Mouse (Mus musculus) spleen, adult 2 months (tissue): ENCODE measurements around the gene Slc36a2. TPM values are rescaled to one million over a fixed set of nuclear protein-coding genes. Genes with fewer than 3 reads are reported as not detected.

Experiments used
- DNase-seq, 2 experiments: peaks; one replicate each; pipeline versions ENCODE4 v3.0.0 to v3.0.0-alpha.2; 2012 to 2021; ENCODE audit warnings: low spot score in 2 of 2, low read depth in 1 of 2
- H3K27ac ChIP-seq: fragments of 200-500 bp; 2 replicates; pipeline ENCODE4 v1.5.1; 2012; ENCODE audit warnings: low read length, inconsistent platforms; ENCODE audit not compliant: insufficient read depth
- H3K27me3 ChIP-seq: fragments of 200-500 bp; 2 replicates; pipeline ENCODE4 v1.6.1; 2012; ENCODE audit warnings: mild to moderate bottlenecking, moderate library complexity, low read length, inconsistent platforms; ENCODE audit not compliant: control insufficient read depth, insufficient read depth
- H3K36me3 ChIP-seq: fragments of 200-500 bp; 2 replicates; pipeline ENCODE4 v1.6.1; 2012; ENCODE audit warnings: mild to moderate bottlenecking, low read length, inconsistent platforms; ENCODE audit not compliant: control insufficient read depth, insufficient read depth
- H3K4me1 ChIP-seq: fragments of 200-500 bp; 2 replicates; pipeline ENCODE4 v1.6.1; 2011; ENCODE audit warnings: inconsistent platforms; ENCODE audit not compliant: control insufficient read depth, insufficient read depth, insufficient read length
- H3K4me3 ChIP-seq: fragments of 200-500 bp; 2 replicates; pipeline ENCODE4 v1.5.1; 2011; ENCODE audit warnings: mild to moderate bottlenecking, inconsistent platforms; ENCODE audit not compliant: insufficient read depth, insufficient read length; ENCODE audit errors: extremely low read depth
- CTCF ChIP-seq: fragments of 200-500 bp; IDR thresholded peaks from 2 replicates; pipeline ENCODE4 v1.5.1; 2011; ENCODE audit warnings: mild to moderate bottlenecking, inconsistent platforms; ENCODE audit not compliant: insufficient read depth, insufficient read length, insufficient replicate concordance; ENCODE audit errors: extremely low read depth
- POLR2A ChIP-seq: fragments of 200-500 bp; IDR thresholded peaks from 2 replicates; pipeline ENCODE4 v1.6.1; 2011; ENCODE audit warnings: low read depth, low read length, inconsistent platforms
- WGBS: fragments of 180-500 bp; shearing (Covaris S2); methylation state at CpG from one replicate; pipeline ENCODE4 v1.1.7; 2018; 5-methylcytosine and 5-hydroxymethylcytosine counted together
- polyA plus RNA-seq: library from polyadenylated mRNA; depleted of rRNA; stranded (reverse); fragments of >200 nt; gene quantifications from 2 replicates; pipeline ENCODE4 v1.2.3, GENCODE M21; 2012

Gene Slc36a2
- polyA plus RNA-seq, 1 experiment = 10.2 TPM

DNA sequence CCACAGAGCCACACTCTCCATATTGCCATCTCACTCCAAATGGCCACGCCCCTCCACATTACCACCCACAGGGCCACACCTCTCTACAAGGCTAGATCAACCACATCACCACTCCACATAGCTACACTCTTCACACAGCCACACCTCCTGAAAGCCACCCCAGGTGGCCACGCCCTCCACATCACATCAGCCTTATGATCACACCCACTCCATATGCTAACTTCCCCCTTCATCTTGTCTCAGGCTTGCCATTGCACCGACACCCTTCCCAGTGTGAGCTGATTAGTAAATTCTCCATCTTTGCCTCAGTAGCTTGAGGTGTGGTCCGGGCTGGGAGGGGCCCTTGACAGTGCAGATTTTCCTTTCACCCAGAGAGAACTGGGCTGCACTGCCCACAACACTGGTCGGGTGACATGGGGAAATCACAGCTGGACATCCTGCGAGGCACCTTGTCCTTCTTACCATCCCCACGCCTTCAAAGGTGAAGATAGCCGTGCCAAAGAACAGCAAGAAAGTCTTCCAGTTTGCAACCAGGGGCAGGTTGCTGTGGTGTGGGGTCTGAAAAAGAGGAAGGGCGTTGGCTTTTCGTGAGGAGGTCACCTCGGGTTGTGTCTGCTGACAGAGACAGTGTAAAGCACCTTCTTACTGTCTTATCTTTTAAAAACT is 53.7 kb downstream of the Slc36a2 start:
- 41% methylated on average over 11 of the region's 11 CpGs for WGBS
- TF ChIP-seq CTCF (no peak), POLR2A (peak; percentile 6; the same call in 1 of the 2 replicates)
- peak; percentile 57 to 86 for DNase-seq
- Histone ChIP-seq H3K27me3 (no peaks in the 10 kb centered on the region), H3K4me1 (peaks cover 15% of the 10 kb centered on the region; the same call in 1 of the 2 replicates), H3K36me3 (no peaks in the 10 kb centered on the region), H3K27ac (peak overlapping the region; percentile 97), H3K4me3 (peak overlapping the region; percentile 7; the same call in 1 of the 2 replicates)

DNA sequence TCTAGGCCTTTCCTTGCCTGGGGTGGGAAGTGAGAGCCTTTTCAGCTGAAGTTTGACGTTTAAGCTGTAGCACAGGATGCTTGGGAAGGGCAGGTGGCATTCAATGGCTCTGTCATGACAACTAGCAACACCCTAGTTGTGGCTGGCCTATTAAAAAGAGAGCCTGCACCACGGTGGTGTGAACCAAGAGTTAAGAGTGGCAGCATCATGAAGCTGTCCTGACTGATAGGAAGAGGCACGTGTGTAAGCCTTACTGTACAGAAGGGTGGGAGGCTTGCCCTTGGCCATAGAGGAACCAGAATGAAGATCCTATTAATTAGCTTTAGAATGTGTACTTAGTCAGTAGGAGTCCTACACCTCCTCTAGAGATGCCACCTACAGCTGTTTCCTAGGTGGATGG is 56.5 kb downstream of the Slc36a2 start:
- Histone ChIP-seq H3K4me1 (peaks cover 12% of the 10 kb centered on the region; the same call in 1 of the 2 replicates), H3K27ac (no peak overlapping the region), H3K4me3 (no peak overlapping the region), H3K36me3 (no peaks in the 10 kb centered on the region), H3K27me3 (no peaks in the 10 kb centered on the region)
- DNase-seq = no peak
- WGBS = 72% methylated on average over 3 of the region's 3 CpGs
- no peak for TF ChIP-seq CTCF
- TF ChIP-seq POLR2A = no peak

DNA sequence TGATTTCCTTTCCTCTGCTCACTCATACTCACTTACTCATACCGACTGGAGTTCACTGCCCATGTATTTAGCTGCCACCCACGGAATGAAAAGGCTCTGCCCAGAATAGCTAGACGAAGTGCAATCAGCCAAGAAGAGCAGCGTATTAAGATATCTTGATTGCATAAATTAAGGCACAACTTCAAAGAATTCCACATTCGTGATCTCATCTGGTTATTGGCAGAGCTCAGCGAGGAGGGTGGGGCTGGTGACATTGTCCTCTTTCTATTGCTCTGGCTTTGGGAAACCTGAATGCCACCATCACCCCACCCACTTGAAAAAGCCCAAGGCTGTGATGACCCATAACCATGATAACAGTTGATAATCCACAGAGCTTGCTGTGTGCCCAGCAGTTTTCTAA is 56.9 kb downstream of the Slc36a2 start:
- TF ChIP-seq POLR2A (no peak), CTCF (no peak)
- WGBS = 78% methylated on average over 6 of the region's 6 CpGs
- H3K27ac ChIP-seq = no peak overlapping the region
- H3K36me3 ChIP-seq = no peaks in the 10 kb centered on the region
- H3K27me3 ChIP-seq = no peaks in the 10 kb centered on the region
- peaks cover 12% of the 10 kb centered on the region; the same call in 1 of the 2 replicates for H3K4me1 ChIP-seq
- no peak for DNase-seq
- H3K4me3 ChIP-seq = no peak overlapping the region

DNA sequence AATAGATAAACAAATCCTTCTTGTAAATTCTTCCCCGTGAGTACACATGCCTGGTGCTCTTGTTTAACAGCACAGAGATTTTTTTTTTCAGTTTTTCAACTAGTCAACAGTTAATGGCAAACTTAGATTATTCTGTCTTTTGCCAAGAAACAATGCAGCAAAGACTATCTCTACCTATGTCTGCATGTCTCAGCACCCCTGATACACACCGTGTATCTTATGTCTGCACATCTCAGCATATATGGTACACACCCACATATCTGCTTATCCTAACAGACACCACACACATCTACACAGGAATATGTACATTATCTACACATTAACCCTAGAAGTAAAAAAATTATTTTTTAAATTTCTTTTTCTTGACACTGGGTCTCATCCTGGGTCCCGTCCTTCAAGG is 58.2 kb downstream of the Slc36a2 start:
- H3K4me3 ChIP-seq = no peak overlapping the region
- no peaks in the 10 kb centered on the region for H3K27me3 ChIP-seq
- no peak for DNase-seq
- TF ChIP-seq CTCF = no peak
- no peak for TF ChIP-seq POLR2A
- no peaks in the 10 kb centered on the region for H3K36me3 ChIP-seq
- peaks cover 13% of the 10 kb centered on the region for H3K4me1 ChIP-seq
- 81% methylated on average over 3 of the region's 3 CpGs for WGBS
- no peak overlapping the region for H3K27ac ChIP-seq

DNA sequence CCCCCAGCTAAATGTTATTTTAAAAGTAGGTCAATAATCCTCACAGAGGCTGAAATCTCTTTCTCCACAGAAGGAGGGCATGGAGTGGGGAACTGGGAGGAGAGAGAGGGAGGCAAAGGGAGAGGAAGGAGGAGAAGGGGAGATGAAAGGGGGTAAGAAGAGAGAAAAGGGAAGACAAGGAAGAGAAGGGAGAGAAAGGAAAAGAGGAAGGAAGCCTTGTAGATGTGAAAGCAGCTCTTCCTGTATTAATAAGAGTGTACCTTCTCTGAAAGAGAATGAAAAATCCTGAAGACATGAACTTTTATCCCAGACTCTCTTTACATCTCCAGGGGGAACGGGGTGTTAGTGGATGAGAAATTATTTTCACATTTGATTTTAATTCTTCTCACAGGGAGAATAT is 63.4 kb downstream of the Slc36a2 start:
- Histone ChIP-seq H3K27me3 (no peaks in the 10 kb centered on the region), H3K36me3 (no peaks in the 10 kb centered on the region), H3K4me1 (peaks cover 13% of the 10 kb centered on the region), H3K4me3 (no peak overlapping the region), H3K27ac (peak overlapping the region; percentile 96)
- no peak for DNase-seq
- TF ChIP-seq CTCF = no peak
- 70% methylated on average over 1 of the region's 1 CpGs for WGBS

DNA sequence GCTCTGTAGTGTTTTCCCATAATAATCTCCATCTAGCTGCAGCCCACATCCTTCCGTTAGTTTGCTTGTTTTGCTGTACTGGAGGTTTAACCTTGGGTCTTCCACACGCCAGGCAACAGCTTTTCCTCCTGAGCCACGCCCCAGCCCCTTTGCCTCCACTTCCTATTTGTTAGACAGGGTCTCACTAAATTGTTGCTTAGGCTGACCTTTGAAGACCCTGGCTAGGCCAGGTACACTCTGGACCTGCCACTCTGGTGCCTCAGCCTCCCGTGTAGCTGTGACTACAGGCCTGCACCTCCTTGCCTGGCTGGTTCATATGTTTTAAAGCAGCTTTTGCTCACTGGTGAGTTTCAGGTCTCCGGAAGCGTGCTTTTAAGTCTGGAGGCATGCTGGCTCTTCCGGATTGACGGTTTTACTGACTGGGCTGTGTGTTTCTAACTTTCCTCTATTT is 64.0 kb downstream of the Slc36a2 start:
- H3K4me1 ChIP-seq = peaks cover 13% of the 10 kb centered on the region
- H3K27ac ChIP-seq = peak overlapping the region; percentile 96
- peak overlapping the region; percentile 0; the same call in 1 of the 2 replicates for H3K4me3 ChIP-seq
- no peaks in the 10 kb centered on the region for H3K27me3 ChIP-seq
- no peak for TF ChIP-seq CTCF
- no peak for TF ChIP-seq POLR2A
- 13% methylated on average over 8 of the region's 8 CpGs for WGBS
- no peaks in the 10 kb centered on the region for H3K36me3 ChIP-seq
- peak; percentile 30 to 41 for DNase-seq

DNA sequence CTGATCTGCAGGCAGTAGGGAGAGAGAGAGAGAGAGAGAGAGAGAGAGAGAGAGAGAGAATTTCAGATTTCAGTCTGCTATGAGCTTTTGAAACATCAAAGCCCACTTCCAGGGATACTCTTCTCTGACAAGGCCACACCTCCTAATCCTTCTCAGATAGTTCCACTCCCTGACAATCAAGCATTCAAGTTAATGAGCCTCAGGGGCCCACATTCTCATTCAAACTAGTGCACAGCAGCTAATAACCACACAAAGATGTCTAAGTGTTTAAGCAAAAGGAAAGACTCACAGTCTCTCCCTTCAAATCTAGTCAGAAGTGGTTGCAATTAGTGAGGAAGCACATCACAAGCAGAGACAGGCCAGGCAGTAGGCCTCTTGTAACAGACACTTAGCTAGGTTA is 64.6 kb downstream of the Slc36a2 start:
- no peaks in the 10 kb centered on the region for H3K27me3 ChIP-seq
- TF ChIP-seq CTCF (no peak), POLR2A (no peak)
- DNase-seq = no peak
- peaks cover 13% of the 10 kb centered on the region for H3K4me1 ChIP-seq
- H3K36me3 ChIP-seq = no peaks in the 10 kb centered on the region
- no peak overlapping the region for H3K4me3 ChIP-seq
- peak overlapping the region; percentile 96 for H3K27ac ChIP-seq

DNA sequence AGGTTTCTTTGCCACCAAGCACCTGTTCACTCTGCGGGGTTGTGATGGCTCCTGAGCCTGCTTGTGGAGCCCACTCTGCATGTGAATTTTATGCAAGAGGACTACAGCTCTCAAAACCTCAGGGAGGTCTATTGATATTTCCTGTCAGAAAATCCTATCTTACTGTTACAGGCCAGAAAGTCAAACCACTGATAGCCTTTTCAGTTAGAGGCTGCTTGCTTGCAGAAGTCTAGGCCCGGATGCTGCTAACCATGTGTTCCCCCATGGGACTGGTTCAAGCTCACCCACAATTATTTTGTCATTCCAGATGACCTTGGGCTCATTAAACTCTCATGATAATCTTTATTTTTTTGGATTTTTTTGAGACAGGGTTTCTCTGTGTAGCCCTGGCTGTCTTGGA is 67.8 kb downstream of the Slc36a2 start:
- no peak overlapping the region for H3K4me3 ChIP-seq
- H3K27ac ChIP-seq = no peak overlapping the region
- WGBS = 31% methylated on average over 2 of the region's 2 CpGs
- H3K4me1 ChIP-seq = peaks cover 13% of the 10 kb centered on the region
- DNase-seq = peak in 1 of 2 experiments; percentile 49
- TF ChIP-seq CTCF = no peak
- TF ChIP-seq POLR2A = no peak
- no peaks in the 10 kb centered on the region for H3K27me3 ChIP-seq
- H3K36me3 ChIP-seq = no peaks in the 10 kb centered on the region
